Mouse (Mus musculus) left cerebral cortex, adult 2 months (tissue): Measurements from ENCODE around the gene Agap1. TPM values are rescaled to one million over a fixed set of nuclear protein-coding genes. Genes with fewer than 3 reads are reported as not detected.

ENCODE experiments used
- DNase-seq, 2 experiments: peaks; one replicate each; pipeline ENCODE4 v3.0.0; 2021 to 2022; ENCODE audit warnings: low spot score in 2 of 2, mixed read lengths in 1 of 2; ENCODE audit errors: extremely low spot score in 1 of 2
- H3K27ac ChIP-seq: fragments of 200-600 bp; 2 replicates; pipeline ENCODE4 v1.8.1; 2022
- H3K4me3 ChIP-seq: fragments of 200-600 bp; 2 replicates; pipeline ENCODE4 v1.8.1; 2022
- CTCF ChIP-seq: fragments of 200-600 bp; IDR thresholded peaks from 2 replicates; pipeline ENCODE4 v1.8.1; 2022; ENCODE audit warnings: antibody characterized with exemption, mild to moderate bottlenecking, moderate library complexity
- intact Hi-C: fragments of 180-260 bp; cut with DNase I; formaldehyde crosslinking; loops from one replicate; pipeline ENCODE4 v1.15.1; 2025
- total RNA-seq, 2 experiments: library from RNA; stranded (reverse); gene quantifications; 2 replicates each; pipeline ENCODE4 v1.2.3; 2021

The Agap1 gene
- total RNA-seq, 2 experiments from 2014 or later = 270 to 281 TPM

DNA sequence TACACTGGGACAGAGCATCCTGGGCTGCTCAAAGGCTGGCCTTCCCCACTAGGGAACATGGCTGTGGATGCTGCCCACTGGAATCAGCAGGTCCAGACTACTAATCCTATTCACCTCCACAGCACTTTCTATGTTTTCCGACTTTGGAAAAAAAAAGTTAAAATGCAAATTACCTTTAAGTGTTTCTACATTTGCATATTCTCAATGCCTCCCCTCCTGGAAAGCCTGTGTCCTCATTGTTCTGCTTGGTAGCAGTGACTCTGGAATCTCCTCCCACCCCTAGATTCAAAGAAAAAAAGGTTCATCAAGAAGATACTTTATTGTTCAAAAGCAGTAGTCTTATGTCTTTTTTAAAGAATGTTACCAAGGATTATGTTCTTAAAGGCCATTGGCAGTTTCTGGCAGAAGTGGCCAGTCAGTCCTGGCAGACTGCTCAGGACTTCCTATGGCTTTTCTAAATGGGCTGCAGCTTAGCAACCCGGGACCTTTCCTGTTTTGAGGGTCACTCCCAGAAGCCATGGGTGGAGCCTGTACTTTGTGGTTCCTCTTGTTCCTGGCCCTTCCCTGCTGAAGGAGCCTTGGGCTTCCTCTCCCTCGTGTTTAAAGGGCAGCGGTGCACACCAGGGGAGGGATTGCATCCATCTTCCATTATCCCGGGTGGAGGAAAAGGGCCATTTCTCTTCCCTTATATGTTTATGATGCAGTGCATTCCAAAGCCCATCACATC, 421.9 kb downstream of the Agap1 start:
- DNase-seq = no peak
- H3K27ac ChIP-seq = peak overlapping the region; percentile 24; the same call in 1 of the 2 replicates
- TF ChIP-seq CTCF = no peak
- H3K4me3 ChIP-seq = no peak overlapping the region
- intact Hi-C loops = no loop called here

- DNase-seq = no peak
- Histone ChIP-seq H3K4me3 (no peak overlapping the region), H3K27ac (no peak overlapping the region)
- no peak for TF ChIP-seq CTCF
- intact Hi-C loops = no loop called here
These were observed 423.9 kb downstream of the Agap1 start for GRCm38 (mm10) chr1:89878496-89878895.

- TF ChIP-seq CTCF = no peak
- no peak overlapping the region for H3K27ac ChIP-seq
- H3K4me3 ChIP-seq = no peak overlapping the region
- no peak for DNase-seq
- intact Hi-C loops = no loop called here
These were observed 425.6 kb downstream of the Agap1 start for GRCm38 (mm10) chr1:89880193-89880592.

DNA sequence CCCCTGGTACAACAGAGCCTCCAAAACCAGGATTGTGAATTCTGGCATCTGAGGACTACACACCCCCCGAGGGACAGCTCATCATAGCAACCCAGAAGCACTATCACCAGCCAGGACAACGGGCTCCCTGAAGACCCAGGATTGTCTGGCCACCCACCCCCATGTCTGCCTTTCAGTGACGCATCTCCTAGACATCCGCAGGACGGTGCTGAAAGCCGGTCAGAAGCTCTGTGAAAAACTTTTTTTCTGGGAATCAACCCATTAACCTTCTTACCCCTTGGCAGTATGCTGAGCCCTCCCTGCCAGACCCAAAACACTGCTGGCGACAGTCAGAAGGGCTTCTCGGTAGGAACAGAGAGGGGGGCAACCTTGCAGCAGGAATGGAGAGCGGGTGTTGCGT, 426.2 kb downstream of the Agap1 start:
- no peak overlapping the region for H3K27ac ChIP-seq
- intact Hi-C loops = no loop called here
- DNase-seq = no peak
- TF ChIP-seq CTCF = no peak
- no peak overlapping the region for H3K4me3 ChIP-seq

- no peak overlapping the region for H3K4me3 ChIP-seq
- no peak overlapping the region for H3K27ac ChIP-seq
- no peak for TF ChIP-seq CTCF
- no peak for DNase-seq
- intact Hi-C loops = no loop called here
These were observed 429.7 kb downstream of the Agap1 start for GRCm38 (mm10) chr1:89884335-89884734.

DNA sequence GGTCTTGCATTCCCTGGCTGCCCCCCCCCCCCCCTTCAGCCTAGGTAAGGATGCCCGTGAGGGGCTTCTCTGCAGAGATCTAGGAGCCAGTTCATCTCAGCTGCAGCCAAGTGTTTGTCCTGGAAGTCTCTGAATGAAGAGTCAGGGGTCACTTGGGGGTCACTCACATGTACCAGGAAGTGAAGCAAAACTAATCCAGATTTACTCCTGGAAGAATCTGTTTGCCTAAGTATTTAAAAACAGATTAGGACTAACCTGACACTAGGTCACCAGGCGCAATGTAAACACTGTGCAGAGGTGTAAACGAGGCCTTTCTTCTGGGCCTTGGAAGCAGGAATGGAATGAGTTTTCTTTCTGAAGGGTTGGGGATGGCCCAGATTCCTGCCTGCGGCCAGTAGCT, 431.1 kb downstream of the Agap1 start:
- no peak for DNase-seq
- intact Hi-C loops = no loop called here
- no peak overlapping the region for H3K4me3 ChIP-seq
- H3K27ac ChIP-seq = no peak overlapping the region
- TF ChIP-seq CTCF = no peak

DNA sequence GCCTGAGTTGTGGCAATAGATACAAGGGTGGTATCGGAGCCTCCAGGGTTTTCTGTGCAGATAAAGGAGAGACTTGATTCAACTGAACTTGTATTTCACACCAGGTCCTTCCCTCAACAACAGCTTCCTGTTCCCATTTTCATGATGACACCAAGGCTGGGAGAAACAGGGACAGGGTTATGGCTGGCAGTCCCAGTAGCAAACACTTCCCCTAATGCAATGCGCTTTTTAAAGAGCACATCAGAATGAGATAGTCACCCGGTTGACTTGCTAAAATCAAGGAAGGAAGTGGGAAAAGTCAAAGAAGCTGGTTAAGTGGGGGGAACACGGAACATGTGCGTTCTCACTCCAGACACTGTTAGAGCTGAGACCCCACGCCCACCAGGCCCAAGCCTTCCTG, 436.8 kb downstream of the Agap1 start:
- Histone ChIP-seq H3K27ac (no peak overlapping the region), H3K4me3 (no peak overlapping the region)
- intact Hi-C loops = no loop called here
- DNase-seq = no peak
- TF ChIP-seq CTCF = no peak

DNA sequence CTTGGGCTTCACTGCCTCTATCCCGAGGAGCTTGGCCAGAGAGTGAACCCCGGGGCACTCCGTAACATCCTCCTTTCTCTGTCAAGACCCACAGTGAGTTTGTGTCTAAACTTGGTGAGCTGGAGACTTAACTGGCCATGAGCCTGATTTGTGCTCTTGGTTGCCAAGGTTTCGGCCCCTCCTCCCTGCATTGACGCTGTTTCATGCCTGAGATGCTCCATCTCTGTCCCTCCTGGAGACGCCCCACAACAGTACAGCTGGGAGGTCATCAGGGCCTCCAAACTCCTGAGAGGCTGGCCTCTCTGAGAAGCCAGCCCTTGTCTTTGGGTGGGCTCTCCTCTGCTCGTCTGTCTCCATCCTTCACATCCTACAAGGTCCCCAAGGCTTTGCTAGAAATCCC, 437.7 kb downstream of the Agap1 start:
- Histone ChIP-seq H3K4me3 (no peak overlapping the region), H3K27ac (no peak overlapping the region)
- no peak for TF ChIP-seq CTCF
- intact Hi-C loops = no loop called here
- no peak for DNase-seq

DNA sequence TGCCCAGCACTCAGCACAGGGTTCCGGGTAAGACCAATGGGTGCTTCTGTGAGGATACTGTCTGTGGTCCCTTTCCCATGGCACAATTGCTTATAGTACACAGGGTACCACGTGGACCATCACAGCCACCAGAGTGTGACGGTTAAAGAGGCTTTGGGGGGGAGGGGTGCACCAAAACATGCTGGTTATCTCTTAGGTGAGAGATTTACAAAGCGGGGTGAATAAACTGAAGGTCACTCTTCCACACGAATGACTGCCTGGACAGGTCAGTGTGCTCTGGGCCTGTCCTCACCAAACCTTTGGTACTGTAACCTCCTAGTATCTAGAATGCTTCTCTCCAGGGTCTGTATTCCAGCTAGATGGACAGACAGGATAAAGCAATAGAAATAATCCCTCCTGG, 441.2 kb downstream of the Agap1 start:
- intact Hi-C loops = no loop called here
- no peak for TF ChIP-seq CTCF
- H3K4me3 ChIP-seq = no peak overlapping the region
- H3K27ac ChIP-seq = no peak overlapping the region
- DNase-seq = no peak

GRCm38 (mm10) chr1:89899036-89899435, 444.4 kb downstream of the Agap1 start:
- intact Hi-C loops = no loop called here
- TF ChIP-seq CTCF = no peak
- no peak overlapping the region for H3K4me3 ChIP-seq
- no peak overlapping the region for H3K27ac ChIP-seq
- DNase-seq = no peak

DNA sequence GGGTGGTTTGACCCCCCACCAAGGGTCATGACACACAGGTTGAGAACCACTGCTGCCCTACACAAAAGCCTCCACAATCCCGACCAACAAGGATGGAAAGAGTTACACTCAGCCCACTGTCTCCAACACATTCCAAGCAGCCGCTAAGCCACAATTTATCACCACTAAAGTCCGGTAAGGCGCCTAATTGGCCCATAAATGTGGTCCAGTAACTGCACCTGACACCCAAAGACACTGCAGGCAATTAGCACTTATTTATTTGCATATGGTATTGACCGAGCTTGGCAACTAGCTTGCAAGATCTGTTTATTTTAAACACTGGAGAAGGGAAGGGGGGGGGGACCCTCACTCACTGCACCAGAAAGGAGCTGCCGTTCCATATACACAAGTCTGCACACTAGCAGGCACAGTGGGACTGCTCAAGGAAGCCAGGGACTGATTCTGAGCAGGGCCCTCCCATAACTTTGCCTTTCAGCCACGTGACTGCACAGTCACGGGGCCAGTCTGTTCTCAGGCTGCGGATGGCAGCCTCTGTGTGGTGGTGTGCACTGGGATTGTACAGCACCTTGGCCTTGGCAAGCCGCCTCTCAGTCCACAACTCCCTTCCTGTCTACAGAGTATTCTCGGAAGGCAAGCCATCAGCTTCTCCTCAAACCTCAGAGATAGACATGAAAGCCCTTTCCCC, 445.3 kb downstream of the Agap1 start:
- no peak for TF ChIP-seq CTCF
- intact Hi-C loops = no loop called here
- Histone ChIP-seq H3K27ac (no peak overlapping the region), H3K4me3 (no peak overlapping the region)
- DNase-seq = no peak

- no peak for TF ChIP-seq CTCF
- no peak overlapping the region for H3K27ac ChIP-seq
These were observed 446.8 kb downstream of the Agap1 start for GRCm38 (mm10) chr1:89901381-89901780.

GRCm38 (mm10) chr1:89902236-89902635, 447.6 kb downstream of the Agap1 start:
- intact Hi-C loops = no loop called here
- no peak for DNase-seq
- Histone ChIP-seq H3K4me3 (no peak overlapping the region), H3K27ac (no peak overlapping the region)
- TF ChIP-seq CTCF = no peak

More at GRCm38 (mm10) chr1:89901381-89901780, 446.8 kb downstream of the Agap1 start:
- intact Hi-C loops = no loop called here
- no peak for DNase-seq
- H3K4me3 ChIP-seq = no peak overlapping the region
